Mouse (Mus musculus) hindbrain, embryonic 11.5 days (tissue): ENCODE data around the gene Nqo1. TPM values are rescaled to one million over a fixed set of nuclear protein-coding genes. Genes with fewer than 3 reads are reported as not detected.
A peak's percentile ranks its signal among the peaks of the same experiment; 100 is the strongest.

Experiments
- ATAC-seq: fragments of 200-750 bp; cut with Nextera tagmentation; 2 replicates; pipeline ENCODE4 v1.8.0; 2017; ENCODE audit warnings: mild to moderate bottlenecking, moderate TSS enrichment, moderate library complexity; ENCODE audit not compliant: low FRiP score
- DNase-seq: peaks from one replicate; pipeline ENCODE4 v3.0.0-alpha.2; 2015; ENCODE audit warnings: low spot score
- H3K27ac ChIP-seq: fragments of 300-500 bp; sonication (generic); 2 replicates; pipeline ENCODE4 v1.5.1; 2014; ENCODE audit warnings: mild to moderate bottlenecking, low read depth, low read length
- H3K27me3 ChIP-seq: fragments of 300-500 bp; sonication (generic); 2 replicates; pipeline ENCODE4 v1.6.1; 2014; ENCODE audit warnings: mild to moderate bottlenecking, low read length, moderate library complexity, mixed read lengths; ENCODE audit not compliant: control insufficient read depth, insufficient read depth
- H3K36me3 ChIP-seq: fragments of 300-500 bp; sonication (generic); 2 replicates; pipeline ENCODE4 v1.6.1; 2014; ENCODE audit warnings: mild to moderate bottlenecking, low read length, moderate library complexity, mixed read lengths; ENCODE audit not compliant: control insufficient read depth, insufficient read depth
- H3K4me1 ChIP-seq: fragments of 300-500 bp; sonication (generic); replicated peaks from 2 replicates; pipeline ENCODE4 v1.6.1; 2014; ENCODE audit warnings: low read length, mixed read lengths; ENCODE audit not compliant: control insufficient read depth, insufficient read depth
- H3K4me2 ChIP-seq: fragments of 300-500 bp; sonication (generic); replicated peaks from 2 replicates; pipeline ENCODE4 v1.6.1; 2014; ENCODE audit warnings: mild to moderate bottlenecking, low read depth, low read length
- H3K4me3 ChIP-seq: fragments of 300-500 bp; sonication (generic); 2 replicates; pipeline ENCODE4 v1.5.1; 2014; ENCODE audit warnings: low read depth, low read length
- H3K9ac ChIP-seq: fragments of 300-500 bp; sonication (generic); 2 replicates; pipeline ENCODE4 v1.6.1; 2014; ENCODE audit warnings: low read depth, low read length
- H3K9me3 ChIP-seq: fragments of 300-500 bp; sonication (generic); 2 replicates; pipeline ENCODE4 v1.6.1; 2016; ENCODE audit warnings: low read length; ENCODE audit not compliant: control insufficient read depth
- WGBS: fragments of 180-500 bp; shearing (Covaris S2); extraction: QIAGEN DNeasy Blood & Tissue Kit; methylation state at CpG from one replicate; pipeline ENCODE4 v1.1.7; 2014; 5-methylcytosine and 5-hydroxymethylcytosine counted together
- polyA plus RNA-seq: library from polyadenylated mRNA; unstranded; fragments of >200 nt; fragmentation: Nextera tagmentation; extraction: Ambion mirVana; gene quantifications from 2 replicates; pipeline ENCODE4 v1.2.1, GENCODE M21; 2014

The Nqo1 gene
- polyA plus RNA-seq, 1 experiment from 2014 or later = 7.7 TPM

DNA sequence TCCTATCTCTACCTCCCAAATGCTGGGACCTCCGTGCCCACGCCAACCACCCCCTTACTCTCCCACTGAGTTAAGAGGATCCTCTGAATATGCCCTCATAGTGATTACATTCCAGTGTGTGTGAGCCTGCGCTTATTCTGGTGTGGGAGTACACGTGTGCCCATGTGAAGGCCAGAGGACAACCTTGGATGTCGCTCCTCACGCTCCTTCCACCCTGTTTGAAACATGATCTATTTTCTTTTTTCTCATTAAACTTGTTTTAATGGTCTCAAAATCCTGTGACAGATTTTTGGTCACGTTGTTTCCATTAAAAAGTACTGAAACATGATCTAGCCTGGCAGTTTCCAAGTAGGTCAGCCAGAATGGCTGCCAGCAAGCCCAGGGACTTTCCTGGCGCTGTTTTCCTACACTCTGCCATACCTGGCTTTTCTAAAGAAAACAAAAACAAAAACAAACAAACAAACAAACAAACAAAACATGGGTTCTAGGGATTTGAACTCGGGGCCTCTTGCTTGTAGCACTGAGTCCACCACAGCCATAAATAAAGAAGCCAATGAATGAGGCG lies 6.8 kb downstream of the Nqo1 start:
- Histone ChIP-seq H3K27me3 (no peaks in the 10 kb centered on the region), H3K9me3 (no peaks in the 10 kb centered on the region), H3K4me3 (no peak overlapping the region), H3K36me3 (no peaks in the 10 kb centered on the region), H3K9ac (no peak overlapping the region), H3K27ac (no peak overlapping the region), H3K4me1 (no peaks in the 10 kb centered on the region), H3K4me2 (no peak overlapping the region)
- 84% methylated on average over 10 of the region's 10 CpGs for WGBS
- ATAC-seq = no peak
- no peak for DNase-seq

DNA sequence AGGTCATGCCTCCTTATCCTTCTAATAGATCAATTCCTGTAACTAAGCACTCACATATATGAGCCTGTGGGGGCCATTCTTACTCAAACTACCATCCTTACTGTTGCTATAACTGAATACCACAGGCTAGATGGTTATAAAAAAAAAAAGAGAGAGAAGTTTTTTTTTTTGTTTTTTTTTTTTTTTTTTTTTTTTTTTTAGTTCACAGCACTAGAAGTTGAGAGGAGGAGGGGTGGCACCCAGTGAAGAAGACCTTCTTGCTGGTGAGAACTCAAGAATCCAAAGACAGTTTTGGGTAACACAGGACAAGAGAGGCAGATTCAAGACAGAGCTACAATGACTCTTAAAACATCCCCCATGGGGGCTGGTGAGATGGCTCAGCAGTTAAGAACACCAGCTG lies 7.6 kb downstream of the Nqo1 start:
- ATAC-seq = no peak
- H3K9ac ChIP-seq = no peak overlapping the region
- no peaks in the 10 kb centered on the region for H3K9me3 ChIP-seq
- no peak overlapping the region for H3K4me3 ChIP-seq
- no peaks in the 10 kb centered on the region for H3K4me1 ChIP-seq
- H3K27me3 ChIP-seq = no peaks in the 10 kb centered on the region
- H3K27ac ChIP-seq = no peak overlapping the region
- DNase-seq = no peak
- H3K36me3 ChIP-seq = no peaks in the 10 kb centered on the region
- no peak overlapping the region for H3K4me2 ChIP-seq

DNA sequence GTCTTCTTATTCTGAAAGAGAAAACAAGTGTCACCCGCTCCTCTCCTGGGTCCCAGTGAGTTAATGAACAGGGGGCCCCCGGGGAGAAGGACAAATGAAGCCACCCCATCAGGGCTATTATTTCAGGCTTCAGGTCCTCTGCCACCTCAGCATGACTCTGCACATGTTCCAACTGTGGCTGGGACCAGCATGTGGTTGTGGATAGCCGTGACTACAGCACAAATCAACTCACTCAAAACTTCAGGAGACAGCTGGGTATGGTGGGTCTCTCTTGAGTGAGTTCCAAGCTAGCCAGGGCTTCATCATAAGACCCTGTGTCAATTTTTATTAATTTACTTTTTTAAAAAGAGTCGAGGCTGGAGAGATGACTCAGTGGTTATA lies 11.9 kb downstream of the Nqo1 start:
- Histone ChIP-seq H3K27me3 (no peaks in the 10 kb centered on the region), H3K9ac (no peak overlapping the region), H3K27ac (no peak overlapping the region), H3K4me2 (no peak overlapping the region), H3K36me3 (no peaks in the 10 kb centered on the region), H3K9me3 (no peaks in the 10 kb centered on the region), H3K4me3 (no peak overlapping the region), H3K4me1 (no peaks in the 10 kb centered on the region)
- ATAC-seq = no peak
- 65% methylated on average over 4 of the region's 4 CpGs for WGBS
- DNase-seq = no peak

DNA sequence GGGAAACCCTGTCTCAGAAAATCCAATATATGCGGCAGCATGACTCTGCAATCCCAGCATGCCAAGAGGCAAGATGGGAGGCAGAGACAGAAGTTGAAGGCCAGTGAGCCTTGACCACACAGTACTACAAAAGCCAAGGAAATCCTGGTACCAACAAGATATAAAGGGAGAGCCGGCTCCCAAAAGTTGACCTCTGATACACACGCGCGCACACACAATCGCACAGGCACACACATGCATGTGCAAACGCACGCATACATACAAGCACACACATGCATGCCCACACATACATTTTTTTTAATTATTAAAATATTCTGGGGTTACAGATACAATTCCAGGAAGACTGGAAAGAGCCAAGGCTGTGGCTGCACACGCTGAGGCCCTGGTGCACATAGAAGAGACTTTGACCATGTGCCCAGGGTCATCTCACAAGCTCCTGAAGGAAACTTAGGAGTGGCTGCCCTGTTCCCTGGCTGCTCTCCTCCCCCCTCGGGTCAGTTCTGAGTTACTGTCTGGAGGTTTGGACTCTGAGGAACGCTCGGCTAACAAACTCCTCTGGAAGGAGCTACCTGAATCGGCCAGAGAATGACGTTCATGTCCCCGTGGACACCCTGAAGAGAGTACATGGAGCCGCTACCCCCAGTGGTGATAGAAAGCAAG lies 12.4 kb downstream of the Nqo1 start:
- H3K4me2 ChIP-seq = no peak overlapping the region
- H3K9me3 ChIP-seq = no peaks in the 10 kb centered on the region
- H3K27me3 ChIP-seq = no peaks in the 10 kb centered on the region
- no peak overlapping the region for H3K27ac ChIP-seq
- no peaks in the 10 kb centered on the region for H3K36me3 ChIP-seq
- no peak overlapping the region for H3K9ac ChIP-seq
- ATAC-seq (no peak), DNase-seq (no peak)
- no peak overlapping the region for H3K4me3 ChIP-seq
- 91% methylated on average over 16 of the region's 16 CpGs for WGBS
- no peaks in the 10 kb centered on the region for H3K4me1 ChIP-seq

DNA sequence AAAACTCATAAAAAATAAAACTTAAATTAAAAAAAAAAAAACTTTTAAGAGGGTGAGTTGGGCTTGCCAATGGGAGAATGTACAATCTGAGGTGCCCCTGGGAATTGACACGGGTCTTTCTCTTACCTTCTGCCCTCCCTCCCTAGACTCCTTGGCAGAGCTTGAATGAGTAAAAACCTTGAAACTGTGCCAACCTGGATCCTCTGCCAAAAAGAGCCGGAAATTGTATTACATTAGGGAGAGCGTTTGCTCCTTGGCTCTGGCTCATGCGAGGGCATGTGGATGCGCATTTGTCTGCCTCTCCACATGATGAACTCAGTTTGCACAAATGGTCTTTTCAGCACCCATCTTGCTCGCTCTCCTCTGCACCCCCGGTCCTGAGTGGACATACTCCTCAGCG lies 13.4 kb downstream of the Nqo1 start:
- Histone ChIP-seq H3K36me3 (no peaks in the 10 kb centered on the region), H3K27ac (no peak overlapping the region), H3K9ac (no peak overlapping the region), H3K9me3 (no peaks in the 10 kb centered on the region), H3K4me1 (no peaks in the 10 kb centered on the region), H3K4me2 (no peak overlapping the region), H3K4me3 (no peak overlapping the region), H3K27me3 (no peaks in the 10 kb centered on the region)
- ATAC-seq (no peak), DNase-seq (no peak)
- WGBS = 94% methylated on average over 8 of the region's 8 CpGs

DNA sequence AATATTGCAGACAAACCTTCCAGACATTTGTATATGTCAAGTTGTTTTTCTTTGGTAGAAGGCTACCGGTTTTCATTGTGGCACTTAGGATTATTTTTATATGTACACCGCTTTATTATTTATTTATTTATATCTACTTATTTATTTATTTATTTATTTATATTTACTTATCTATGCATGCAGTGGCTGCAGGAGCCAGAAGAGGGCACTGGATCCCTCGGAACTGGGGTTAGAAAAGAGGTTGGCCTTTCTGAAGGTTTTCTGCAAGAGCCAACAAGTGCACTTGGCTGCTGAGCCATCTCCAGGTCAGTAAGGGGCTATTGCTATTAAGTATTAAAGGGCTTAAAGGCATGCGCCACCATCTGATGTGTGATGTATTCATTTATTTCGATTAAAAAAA lies 15.1 kb downstream of the Nqo1 start:
- Histone ChIP-seq H3K27ac (no peak overlapping the region), H3K36me3 (no peaks in the 10 kb centered on the region), H3K4me1 (no peaks in the 10 kb centered on the region), H3K4me3 (no peak overlapping the region), H3K4me2 (no peak overlapping the region), H3K27me3 (no peaks in the 10 kb centered on the region), H3K9me3 (no peaks in the 10 kb centered on the region), H3K9ac (no peak overlapping the region)
- ATAC-seq (no peak), DNase-seq (peak; percentile 45)
- WGBS = 71% methylated on average over 5 of the region's 5 CpGs

DNA sequence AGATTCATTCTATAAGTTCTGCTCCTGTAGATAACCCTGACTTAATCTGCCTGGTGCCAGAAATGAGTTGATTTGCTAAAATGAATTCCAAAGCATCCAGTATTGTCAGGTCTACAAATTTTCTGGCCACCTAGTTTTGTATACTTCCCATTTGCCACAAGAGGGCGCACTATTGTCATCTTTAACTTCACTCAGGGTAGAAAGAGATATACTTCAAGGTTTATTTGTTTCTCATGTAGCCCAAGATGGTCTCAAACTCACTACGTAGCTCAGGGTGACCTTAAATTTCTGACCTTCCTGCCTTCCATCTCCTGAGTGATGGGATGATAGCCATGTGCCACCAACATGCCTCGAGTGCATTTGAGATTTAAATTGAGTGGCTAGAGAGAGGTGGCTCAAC lies 16.4 kb downstream of the Nqo1 start:
- no peaks in the 10 kb centered on the region for H3K36me3 ChIP-seq
- peak; percentile 78 for DNase-seq

DNA sequence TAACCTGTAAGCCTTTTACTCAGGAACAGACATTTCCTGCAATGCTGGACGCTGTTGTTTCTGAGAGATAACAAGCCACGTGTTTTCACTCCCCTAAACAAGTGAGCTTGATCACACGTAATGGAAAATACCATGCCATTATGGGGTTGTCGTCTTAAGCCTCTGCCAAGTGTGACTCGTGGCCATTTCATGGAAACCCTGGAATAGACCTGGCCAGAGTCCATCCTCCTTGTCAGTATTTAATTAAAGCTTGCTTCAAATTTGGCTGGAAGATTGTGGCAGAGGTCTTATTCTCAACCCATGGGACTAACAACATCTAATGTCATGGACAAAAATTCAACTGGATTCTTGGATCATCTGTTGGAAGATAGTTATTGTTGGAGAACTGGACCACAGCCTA lies 16.8 kb downstream of the Nqo1 start:
- Histone ChIP-seq H3K27ac (no peak overlapping the region), H3K27me3 (no peaks in the 10 kb centered on the region), H3K4me2 (no peak overlapping the region), H3K36me3 (no peaks in the 10 kb centered on the region), H3K9ac (no peak overlapping the region), H3K4me3 (no peak overlapping the region), H3K9me3 (no peaks in the 10 kb centered on the region), H3K4me1 (no peaks in the 10 kb centered on the region)
- DNase-seq = no peak
- WGBS = 72% methylated on average over 5 of the region's 5 CpGs
- no peak for ATAC-seq

More for the DNA sequence above, 16.4 kb downstream of the Nqo1 start:
- H3K27me3 ChIP-seq = no peaks in the 10 kb centered on the region
- WGBS = 30% methylated on average over 3 of the region's 3 CpGs
- ATAC-seq = no peak
- no peaks in the 10 kb centered on the region for H3K9me3 ChIP-seq
- no peaks in the 10 kb centered on the region for H3K4me1 ChIP-seq
- no peak overlapping the region for H3K9ac ChIP-seq
- H3K27ac ChIP-seq = no peak overlapping the region
- H3K4me3 ChIP-seq = no peak overlapping the region
- H3K4me2 ChIP-seq = no peak overlapping the region

DNA sequence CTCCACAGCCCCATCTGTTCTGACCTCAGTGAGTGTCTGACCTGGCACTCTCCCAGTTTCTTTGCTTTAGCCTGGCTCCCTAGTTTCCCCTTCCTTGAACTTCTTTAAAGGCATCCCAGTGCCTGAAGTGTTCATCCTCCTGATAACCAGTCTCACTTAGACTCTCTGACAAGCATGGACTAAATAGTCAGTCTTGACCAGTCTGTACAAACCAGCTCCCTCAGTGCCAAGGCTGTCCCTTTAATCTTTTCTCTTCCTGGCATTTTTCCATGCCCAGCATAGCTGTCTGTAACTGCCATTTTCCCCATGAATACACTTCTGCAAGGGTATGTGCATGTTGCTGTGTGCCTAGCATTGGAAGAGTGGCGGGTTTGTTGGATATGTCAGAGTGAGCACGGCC lies 17.9 kb downstream of the Nqo1 start:
- 96% methylated on average over 2 of the region's 2 CpGs for WGBS
- no peak overlapping the region for H3K9ac ChIP-seq
- DNase-seq = no peak

More for the DNA sequence above, 17.9 kb downstream of the Nqo1 start:
- H3K9me3 ChIP-seq = no peaks in the 10 kb centered on the region
- H3K4me1 ChIP-seq = no peaks in the 10 kb centered on the region
- H3K27ac ChIP-seq = no peak overlapping the region
- H3K36me3 ChIP-seq = no peaks in the 10 kb centered on the region
- no peak overlapping the region for H3K4me3 ChIP-seq
- no peak overlapping the region for H3K4me2 ChIP-seq
- H3K27me3 ChIP-seq = no peaks in the 10 kb centered on the region
- ATAC-seq = no peak
